Mouse (Mus musculus) MEL (cell line): Measurements from ENCODE around the gene Copz1. TPM values are rescaled to one million over a fixed set of nuclear protein-coding genes. Genes with fewer than 3 reads are reported as not detected.

Source experiments
- DNase-seq: peaks from one replicate; pipeline ENCODE4 v3.0.0; 2011; ENCODE audit warnings: low read depth, low spot score
- H3K27ac ChIP-seq: 2 replicates; pipeline ENCODE4 v1.5.1; 2012; ENCODE audit warnings: low read depth, mild to moderate bottlenecking, control low read depth, low read length, moderate library complexity; ENCODE audit not compliant: control insufficient read depth
- H3K27me3 ChIP-seq, 2 experiments: fragments of 150-350 bp in 1 of 2; sonication (generic) in 1 of 2; 2 replicates each; pipeline ENCODE4 v1.6.1; 2012; ENCODE audit warnings: low read length in 2 of 2, mild to moderate bottlenecking in 2 of 2, improper control_type of control experiment in 1 of 2, moderate library complexity in 1 of 2; ENCODE audit not compliant: insufficient read depth in 2 of 2, control insufficient read depth in 1 of 2
- H3K36me3 ChIP-seq, 2 experiments: 2 replicates each; pipeline ENCODE4 v1.6.1; 2012 to 2014; ENCODE audit warnings: low read length in 2 of 2, improper control_type of control experiment in 1 of 2, inconsistent platforms in 1 of 2, mild to moderate bottlenecking in 1 of 2; ENCODE audit not compliant: insufficient read depth in 2 of 2, control insufficient read depth in 1 of 2
- H3K4me1 ChIP-seq, 2 experiments: fragments of 150-350 bp in 1 of 2; sonication (generic) in 1 of 2; 2 replicates each; pipeline ENCODE4 v1.6.1; 2012; ENCODE audit warnings: low read length in 2 of 2, improper control_type of control experiment in 1 of 2, mild to moderate bottlenecking in 1 of 2; ENCODE audit not compliant: insufficient read depth in 2 of 2, control insufficient read depth in 1 of 2
- H3K4me3 ChIP-seq, 2 experiments: fragments of 150-350 bp in 1 of 2; sonication (generic) in 1 of 2; 2 replicates each; pipeline ENCODE4 v1.5.1; 2012; ENCODE audit warnings: low read depth in 2 of 2, low read length in 2 of 2, mild to moderate bottlenecking in 2 of 2, moderate library complexity in 2 of 2, control low read depth in 1 of 2, improper control_type of control experiment in 1 of 2; ENCODE audit not compliant: control insufficient read depth in 1 of 2, insufficient read depth in 1 of 2
- H3K79me2 ChIP-seq: 2 replicates; pipeline ENCODE4 v1.6.1; 2012; ENCODE audit warnings: mild to moderate bottlenecking, low read length, moderate library complexity; ENCODE audit not compliant: control insufficient read depth, poor library complexity, insufficient read depth
- H3K9ac ChIP-seq: 2 replicates; pipeline ENCODE4 v1.6.1; 2012; ENCODE audit warnings: low read depth, mild to moderate bottlenecking, control low read depth, low read length, moderate library complexity; ENCODE audit not compliant: control insufficient read depth, poor library complexity, severe bottlenecking
- H3K9me3 ChIP-seq: fragments of 150-350 bp; sonication (generic); replicated peaks from 2 replicates; pipeline ENCODE4 v1.6.1; 2012; ENCODE audit warnings: mild to moderate bottlenecking, low read length, improper control_type of control experiment, moderate library complexity; ENCODE audit not compliant: insufficient read depth
- BHLHE40 ChIP-seq: IDR thresholded peaks from 2 replicates; pipeline ENCODE4 v1.6.1; 2012; ENCODE audit warnings: low read depth, mild to moderate bottlenecking, inconsistent platforms, low read length, improper control_type of control experiment, borderline replicate concordance
- CHD1 ChIP-seq: IDR thresholded peaks from 2 replicates; pipeline ENCODE4 v1.6.1; 2012; ENCODE audit warnings: low read depth, mild to moderate bottlenecking, inconsistent platforms, low read length, improper control_type of control experiment
- CHD2 ChIP-seq: IDR thresholded peaks from 2 replicates; pipeline ENCODE4 v1.6.1; 2011; ENCODE audit warnings: low read length, improper control_type of control experiment
- E2F4 ChIP-seq: IDR thresholded peaks from 2 replicates; pipeline ENCODE4 v1.6.1; 2011; ENCODE audit warnings: low read depth, low read length, improper control_type of control experiment, borderline replicate concordance
- EP300 ChIP-seq, 2 experiments: IDR thresholded peaks; 2 replicates each; pipeline ENCODE4 v1.6.1; 2011; ENCODE audit warnings: improper control_type of control experiment in 2 of 2, low read length in 2 of 2, low read depth in 1 of 2, mild to moderate bottlenecking in 1 of 2
- ETS1 ChIP-seq: IDR thresholded peaks from 2 replicates; pipeline ENCODE4 v1.6.1; 2012; ENCODE audit warnings: low read depth, mild to moderate bottlenecking, inconsistent platforms, low read length, improper control_type of control experiment, moderate library complexity
- GABPA ChIP-seq: IDR thresholded peaks from 2 replicates; pipeline ENCODE4 v1.6.1; 2012; ENCODE audit warnings: low read depth, mild to moderate bottlenecking, inconsistent platforms, low read length, improper control_type of control experiment, moderate library complexity
- GATA1 ChIP-seq: IDR thresholded peaks from 2 replicates; pipeline ENCODE4 v1.6.1; 2011; ENCODE audit warnings: low read depth, low read length, improper control_type of control experiment
- HCFC1 ChIP-seq: IDR thresholded peaks from 2 replicates; pipeline ENCODE4 v1.6.1; 2012; ENCODE audit warnings: low read depth, mild to moderate bottlenecking, inconsistent platforms, low read length, improper control_type of control experiment, moderate library complexity
- JUND ChIP-seq: IDR thresholded peaks from 2 replicates; pipeline ENCODE4 v1.6.1; 2011; ENCODE audit warnings: low read depth, mild to moderate bottlenecking, improper control_type of control experiment, low read length
- KAT2A ChIP-seq: conservative IDR thresholded peaks from 2 replicates; pipeline ENCODE4 v1.6.1; 2012; ENCODE audit warnings: low read depth, low read length, improper control_type of control experiment, inconsistent platforms
- MAX ChIP-seq: IDR thresholded peaks from 2 replicates; pipeline ENCODE4 v1.6.1; 2011; ENCODE audit warnings: low read length, improper control_type of control experiment
- MXI1 ChIP-seq: IDR thresholded peaks from 2 replicates; pipeline ENCODE4 v1.6.1; 2011; ENCODE audit warnings: mild to moderate bottlenecking, low read depth, low read length, improper control_type of control experiment
- MYB ChIP-seq: IDR thresholded peaks from 2 replicates; pipeline ENCODE4 v1.6.1; 2011; ENCODE audit warnings: mild to moderate bottlenecking, low read depth, low read length, improper control_type of control experiment
- MYC ChIP-seq: IDR thresholded peaks from 2 replicates; pipeline ENCODE4 v1.6.1; 2011; ENCODE audit warnings: low read depth, mild to moderate bottlenecking, low read length, improper control_type of control experiment, moderate library complexity
- NELFE ChIP-seq: IDR thresholded peaks from 2 replicates; pipeline ENCODE4 v1.6.1; 2011; ENCODE audit warnings: low read depth, low read length, improper control_type of control experiment
- NRF1 ChIP-seq: IDR thresholded peaks from 2 replicates; pipeline ENCODE4 v1.6.1; 2014; ENCODE audit warnings: low read depth, mild to moderate bottlenecking, inconsistent platforms, low read length, improper control_type of control experiment, moderate library complexity; ENCODE audit not compliant: poor library complexity, insufficient read depth, severe bottlenecking
- POLR2A ChIP-seq, 2 experiments: IDR thresholded peaks; 2 replicates each; pipeline ENCODE4 v1.6.1; 2011 to 2012; ENCODE audit warnings: low read length in 2 of 2, mild to moderate bottlenecking in 2 of 2, control low read depth in 1 of 2, improper control_type of control experiment in 1 of 2, low read depth in 1 of 2, moderate library complexity in 1 of 2; ENCODE audit not compliant: control insufficient read depth in 1 of 2, insufficient read depth in 1 of 2, poor library complexity in 1 of 2
- POLR2AphosphoS5 ChIP-seq: IDR thresholded peaks from 2 replicates; pipeline ENCODE4 v1.6.1; 2012; ENCODE audit warnings: low read depth, borderline replicate concordance, mild to moderate bottlenecking, inconsistent platforms, low read length, moderate library complexity, mixed read lengths
- RCOR1 ChIP-seq: IDR thresholded peaks from 2 replicates; pipeline ENCODE4 v1.6.1; 2012; ENCODE audit warnings: low read depth, mild to moderate bottlenecking, inconsistent platforms, low read length, improper control_type of control experiment
- SIN3A ChIP-seq: IDR thresholded peaks from 2 replicates; pipeline ENCODE4 v1.6.1; 2012; ENCODE audit warnings: low read length, improper control_type of control experiment, inconsistent platforms
- TAL1 ChIP-seq: IDR thresholded peaks from 2 replicates; pipeline ENCODE4 v1.6.1; 2012; ENCODE audit warnings: mild to moderate bottlenecking, inconsistent platforms, low read length, moderate library complexity, mixed read lengths
- UBTF ChIP-seq: IDR thresholded peaks from 2 replicates; pipeline ENCODE4 v1.6.1; 2012; ENCODE audit warnings: low read depth, mild to moderate bottlenecking, inconsistent platforms, low read length, improper control_type of control experiment, moderate library complexity, borderline replicate concordance; ENCODE audit not compliant: insufficient read depth
- USF1 ChIP-seq: IDR thresholded peaks from 2 replicates; pipeline ENCODE4 v1.6.1; 2014; ENCODE audit warnings: low read depth, mild to moderate bottlenecking, inconsistent platforms, low read length, improper control_type of control experiment, moderate library complexity
- USF2 ChIP-seq, 2 experiments: IDR thresholded peaks; 2 replicates each; pipeline ENCODE4 v1.6.1; 2011 to 2012; ENCODE audit warnings: improper control_type of control experiment in 2 of 2, low read length in 2 of 2, borderline replicate concordance in 1 of 2, inconsistent platforms in 1 of 2, low read depth in 1 of 2, mild to moderate bottlenecking in 1 of 2; ENCODE audit not compliant: insufficient read depth in 1 of 2
- ZC3H11A ChIP-seq: IDR thresholded peaks from 2 replicates; pipeline ENCODE4 v1.6.1; 2012; ENCODE audit warnings: low read depth, mild to moderate bottlenecking, inconsistent platforms, low read length, improper control_type of control experiment
- ZKSCAN1 ChIP-seq: IDR thresholded peaks from 2 replicates; pipeline ENCODE4 v1.6.1; 2012; ENCODE audit warnings: low read depth, mild to moderate bottlenecking, inconsistent platforms, low read length, improper control_type of control experiment, moderate library complexity
- ZMIZ1 ChIP-seq: IDR thresholded peaks from 2 replicates; pipeline ENCODE4 v1.6.1; 2012; ENCODE audit warnings: low read depth, mild to moderate bottlenecking, inconsistent platforms, low read length, improper control_type of control experiment, moderate library complexity
- polyA plus RNA-seq, 2 experiments: library from polyadenylated mRNA; stranded (reverse) in 1 of 2; unstranded in 1 of 2; fragments of >175 nt in 1 of 2; fragments of >200 nt in 1 of 2; gene quantifications; 2 replicates each; pipeline versions ENCODE4 v1.2.1 to v1.2.4; 2012; ENCODE audit warnings: low replicate concordance in 2 of 2, low read depth in 1 of 2; ENCODE audit not compliant: insufficient read length in 2 of 2, insufficient read depth in 1 of 2, missing spikeins in 1 of 2
- total RNA-seq: library from RNA; depleted of rRNA; stranded (reverse); fragments of 300-350 nt; gene quantifications from 2 replicates; pipeline ENCODE4 v1.2.3, GENCODE M21; 2012

The Copz1 gene
- total and polyA plus RNA-seq, 3 experiments = 46.7 to 822 (median 117) TPM

DNA sequence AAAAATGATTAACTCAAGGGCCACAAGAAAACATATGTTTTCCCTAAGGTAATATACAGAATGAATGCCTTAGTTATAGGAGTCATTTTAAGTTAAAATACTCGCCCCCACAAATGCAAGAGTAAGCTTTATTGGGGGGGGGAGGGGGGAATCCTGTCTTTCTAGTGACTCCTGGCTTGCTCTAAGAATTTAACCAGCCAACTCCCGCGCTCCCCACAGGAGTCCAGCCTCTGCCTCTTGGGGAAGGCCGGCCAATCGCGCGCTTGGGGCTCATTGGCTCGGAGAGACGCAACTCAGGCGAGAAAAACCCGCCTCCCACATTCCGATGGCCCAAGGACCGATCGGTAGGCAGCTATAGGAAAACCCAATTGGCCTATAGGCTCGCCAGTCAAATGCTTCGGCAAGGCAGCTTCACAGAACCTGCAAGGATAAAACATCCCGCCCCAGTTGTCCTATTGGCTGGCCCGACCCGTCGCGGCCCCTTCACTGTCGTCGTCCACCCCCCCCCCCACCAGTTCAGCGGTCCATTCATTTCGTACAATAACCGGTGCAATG lies 33.3 kb upstream of the Copz1 start (continued):
- TF ChIP-seq GABPA (no peak), ZC3H11A (no peak), RCOR1 (no peak), JUND (no peak), MYB (no peak), POLR2A (IDR thresholded peaks at IDR 0.05; ENCODE audit: control insufficient read depth in 1 of 2, insufficient read depth in 1 of 2, low read depth in 1 of 2, low read length in 2 of 2, poor library complexity in 1 of 2) (no peak), BHLHE40 (no peak), CHD1 (peak; percentile 94; the same call in 1 of the 2 replicates)
- TF ChIP-seq, all 39 proteins: peak for 5

DNA sequence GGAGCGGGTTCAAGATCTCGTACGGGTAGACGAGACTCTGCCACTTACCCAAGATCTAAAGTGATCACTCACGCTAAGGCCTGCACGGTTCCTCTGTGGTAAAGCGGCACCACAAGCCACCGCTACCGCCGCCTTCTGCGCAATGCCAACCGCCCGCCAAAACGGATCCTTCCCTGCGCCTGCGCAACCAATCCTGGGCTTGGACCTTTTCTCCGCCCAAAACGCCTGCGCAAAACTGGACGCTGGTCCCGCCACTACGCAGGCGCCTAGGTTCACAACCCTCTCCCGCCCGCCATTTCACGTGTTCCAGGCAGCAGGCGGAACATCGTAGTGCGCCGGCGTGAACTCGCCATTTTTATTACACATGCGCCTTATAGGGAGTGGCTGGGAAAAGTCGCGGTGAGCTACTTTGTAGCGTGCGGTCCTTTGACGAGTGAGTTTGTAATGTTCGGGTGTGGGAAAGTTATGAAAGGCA lies 32.8 kb upstream of the Copz1 start, which contains the start of gene Cbx5:
Cbx5 (minus strand) TSS at position 132 of the 475 bp plus-strand sequence.
- H3K9ac ChIP-seq = peak within 1 kb of the TSS; percentile 100
- H3K36me3 ChIP-seq = peaks cover 0 to 17% of the 10 kb centered on the region in 2 experiments; a peak in 3 of 4 replicates

More for the DNA sequence above, 32.8 kb upstream of the Copz1 start, which contains the start of gene Cbx5:
- Histone ChIP-seq H3K4me1 (0 out of 4 replicates have a peak, but pooled peaks cover 0 to 2% of the 10 kb centered on the region in 2 experiments), H3K9me3 (no peaks in the 10 kb centered on the region), H3K27me3 (no peaks in the 10 kb centered on the region), H3K79me2 (peaks cover 72% of the 10 kb centered on the region), H3K4me3 (peak within 1 kb of the TSS; percentile 79 to 98), H3K27ac (peak within 1 kb of the TSS; percentile 99)
- peak; percentile 94 for DNase-seq
- TF ChIP-seq MXI1 (peak; percentile 84), EP300 (IDR thresholded peaks at IDR 0.05; ENCODE audit: low read depth in 1 of 2, low read length in 2 of 2) (no peak), USF1 (peak; percentile 64), TAL1 (no peak), NRF1 (peak; percentile 92), USF2 (IDR thresholded peaks at IDR 0.05; ENCODE audit: borderline replicate concordance in 1 of 2, insufficient read depth in 1 of 2, low read depth in 1 of 2, low read length in 2 of 2) (no peak), KAT2A (no peak), CHD1 (no peak), ZC3H11A (no peak), CHD2 (no peak), GABPA (no peak), MAX (peak; percentile 86), NELFE (peak; percentile 63; the same call in 1 of the 2 replicates), ETS1 (no peak), POLR2A (IDR thresholded peaks at IDR 0.05; ENCODE audit: control insufficient read depth in 1 of 2, insufficient read depth in 1 of 2, low read depth in 1 of 2, low read length in 2 of 2, poor library complexity in 1 of 2) (peak; percentile 61 to 71; a peak in 3 of 4 replicates), UBTF (no peak), GATA1 (no peak), E2F4 (peak; percentile 34; the same call in 1 of the 2 replicates), SIN3A (0 out of 2 replicates have a peak, but pooled peaks have one; percentile 50), ZKSCAN1 (no peak), ZMIZ1 (0 out of 2 replicates have a peak, but pooled peaks have one; percentile 13), MYC (peak; percentile 73; the same call in 1 of the 2 replicates), HCFC1 (peak; percentile 67; the same call in 1 of the 2 replicates), POLR2AphosphoS5 (no peak)
